Mouse (Mus musculus) thymus, postnatal 0 days (tissue): ENCODE measurements around the gene C2cd4c. TPM values are rescaled to one million over a fixed set of nuclear protein-coding genes. Genes with fewer than 3 reads are reported as not detected.

Experiments
- DNase-seq: peaks from one replicate; pipeline ENCODE4 v3.0.0-alpha.2; 2015; ENCODE audit warnings: low spot score
- polyA plus RNA-seq: library from polyadenylated mRNA; unstranded; fragments of >200 nt; fragmentation: Nextera tagmentation; extraction: Ambion mirVana; gene quantifications from 2 replicates; pipeline ENCODE4 v1.2.1, GENCODE M21; 2015

C2cd4c gene
- not detected in 2 replicates for polyA plus RNA-seq

DNA sequence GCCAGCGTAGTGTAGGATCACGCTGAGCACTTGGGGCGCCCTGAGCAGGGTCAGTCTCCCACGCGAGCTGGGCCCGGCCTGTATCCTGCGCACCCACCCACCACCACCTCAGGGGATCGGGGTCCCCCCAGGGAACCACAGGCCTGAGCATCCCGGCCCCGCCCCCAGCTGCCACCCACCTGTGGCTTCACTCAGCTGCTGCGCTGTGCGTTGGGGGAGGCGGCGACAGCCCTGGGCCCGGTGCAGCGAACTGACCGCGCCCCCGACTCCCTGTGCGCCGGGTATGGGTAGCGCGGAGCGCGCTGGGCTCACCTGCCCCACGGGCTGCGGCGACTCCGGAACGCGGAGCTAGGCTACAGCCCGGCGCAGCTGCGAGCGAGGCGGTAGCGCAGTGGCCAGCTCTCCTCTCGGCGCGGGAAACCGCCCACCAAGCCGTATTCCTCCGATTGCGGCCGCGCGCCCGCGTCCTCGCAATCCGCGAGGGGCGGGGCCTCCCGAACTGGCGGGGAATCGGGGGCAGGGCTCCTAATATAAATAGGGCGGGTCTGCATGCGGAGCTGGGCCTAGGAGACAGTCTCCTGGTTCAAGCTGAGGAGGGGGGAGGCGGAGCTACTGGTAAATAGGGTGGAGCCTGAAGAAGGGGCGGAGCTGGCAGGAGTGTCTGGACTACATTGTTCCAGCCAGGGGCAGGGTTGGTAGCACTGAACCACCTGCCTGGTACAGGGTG lies at the start of gene C2cd4c:
TSS of gene C2cd4c (minus strand) at position 448 of the 727 bp plus-strand sequence.
- no peak for DNase-seq

GRCm38 (mm10) chr10:79661861-79662260 lies 48.0 kb upstream of the C2cd4c start:
- DNase-seq = no peak

DNA sequence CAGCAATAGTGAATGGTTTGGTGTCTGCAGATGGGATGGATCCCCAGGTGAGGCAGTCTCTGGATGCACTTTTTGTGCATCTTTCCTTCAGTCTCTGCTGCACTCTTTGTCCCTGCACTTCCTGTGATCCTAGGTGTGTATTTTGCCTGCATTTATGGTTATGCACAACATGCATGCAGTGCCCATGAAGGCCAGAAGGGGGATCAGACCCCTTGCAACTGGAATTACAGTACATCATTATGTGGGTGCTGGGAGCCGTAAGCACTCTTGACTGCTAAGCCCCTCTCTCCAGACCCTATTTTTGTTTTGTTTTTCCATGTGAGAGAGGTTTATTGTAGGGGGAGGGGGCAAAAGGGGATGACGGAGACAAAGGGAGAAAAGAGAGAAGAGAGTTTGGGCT lies 46.5 kb upstream of the C2cd4c start:
- DNase-seq = peak; percentile 27

GRCm38 (mm10) chr10:79658829-79659228 lies 45.0 kb upstream of the C2cd4c start:
- DNase-seq = peak; percentile 26

DNA sequence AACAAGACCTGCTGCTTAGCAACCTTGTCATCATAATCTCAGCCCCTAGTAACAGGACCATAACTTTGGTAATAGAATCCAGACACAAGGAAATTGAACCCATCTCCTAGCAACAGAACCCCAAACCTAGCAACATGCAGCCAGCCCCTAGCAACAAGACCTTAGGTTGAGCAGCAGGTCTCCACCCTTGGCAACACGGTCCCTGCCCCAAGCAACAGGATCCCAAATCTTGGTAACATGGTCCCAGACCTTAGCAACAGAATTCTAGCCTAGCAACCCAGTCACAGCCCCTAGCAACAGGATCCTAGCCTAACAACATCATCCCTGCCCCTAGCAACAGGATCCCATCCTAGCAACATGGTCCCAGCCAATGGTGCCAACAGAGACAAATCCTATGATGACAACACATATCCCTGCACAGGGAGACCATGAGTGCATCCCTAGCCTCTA lies 41.1 kb upstream of the C2cd4c start:
- no peak for DNase-seq

GRCm38 (mm10) chr10:79652789-79653188 lies 39.0 kb upstream of the C2cd4c start:
- DNase-seq = no peak

GRCm38 (mm10) chr10:79649070-79649751 lies 35.4 kb upstream of the C2cd4c start:
- peak; percentile 71 for DNase-seq

DNA sequence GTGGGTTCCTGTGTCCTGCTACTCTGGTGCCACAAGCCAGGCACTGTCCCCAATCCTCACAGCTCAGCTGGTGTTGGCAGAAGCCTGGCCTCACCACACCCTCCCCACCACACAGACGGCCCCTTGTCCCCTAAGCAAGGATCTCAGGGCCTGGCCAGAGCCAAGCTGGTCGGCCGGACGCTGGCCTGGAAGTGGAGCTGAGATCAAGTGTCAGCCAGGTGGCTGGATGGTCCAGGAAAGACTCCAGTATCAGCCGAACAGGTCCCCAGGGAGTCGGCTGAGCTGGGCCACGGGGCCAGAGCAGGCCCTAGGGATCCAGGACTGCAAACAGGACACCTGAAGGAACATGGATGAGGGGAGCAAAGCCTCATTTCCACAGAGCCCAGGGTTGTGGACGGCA lies 31.9 kb upstream of the C2cd4c start, which contains the start of gene Odf3l2:
TSS of gene Odf3l2 (minus strand) at position 28 of the 400 bp plus-strand sequence.
- DNase-seq = no peak

- DNase-seq = no peak
Measured at GRCm38 (mm10) chr10:79638486-79639204, 24.8 kb upstream of the C2cd4c start.

GRCm38 (mm10) chr10:79637128-79638110 lies 23.6 kb upstream of the C2cd4c start, which contains the start of gene Shc2:
Gene Shc2, minus strand, starts transcription at chr10:79637918.
- no peak for DNase-seq

GRCm38 (mm10) chr10:79636287-79636686 lies 22.5 kb upstream of the C2cd4c start:
- no peak for DNase-seq

GRCm38 (mm10) chr10:79633006-79633777 lies 19.4 kb upstream of the C2cd4c start:
- no peak for DNase-seq

DNA sequence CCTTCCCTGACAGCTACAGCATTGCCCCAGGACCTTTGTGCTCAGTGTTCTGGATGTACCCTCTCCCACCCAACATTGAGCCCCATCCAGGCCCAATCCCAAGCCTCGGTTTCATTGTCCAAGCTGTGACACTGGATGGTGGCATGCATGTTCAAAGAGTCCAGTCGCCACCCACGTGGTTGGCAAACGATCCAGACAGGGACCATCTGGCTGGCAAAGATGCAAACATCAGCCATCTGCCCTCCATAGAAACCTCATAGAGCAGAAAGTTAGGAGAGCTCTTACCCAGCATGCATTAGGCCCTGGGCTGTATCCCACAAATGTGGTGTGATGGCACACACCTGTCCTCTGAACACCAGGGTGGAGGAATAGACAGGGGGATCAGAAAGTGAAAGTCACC lies 17.6 kb upstream of the C2cd4c start:
- DNase-seq = no peak

GRCm38 (mm10) chr10:79628377-79628776 lies 14.6 kb upstream of the C2cd4c start:
- DNase-seq = no peak

DNA sequence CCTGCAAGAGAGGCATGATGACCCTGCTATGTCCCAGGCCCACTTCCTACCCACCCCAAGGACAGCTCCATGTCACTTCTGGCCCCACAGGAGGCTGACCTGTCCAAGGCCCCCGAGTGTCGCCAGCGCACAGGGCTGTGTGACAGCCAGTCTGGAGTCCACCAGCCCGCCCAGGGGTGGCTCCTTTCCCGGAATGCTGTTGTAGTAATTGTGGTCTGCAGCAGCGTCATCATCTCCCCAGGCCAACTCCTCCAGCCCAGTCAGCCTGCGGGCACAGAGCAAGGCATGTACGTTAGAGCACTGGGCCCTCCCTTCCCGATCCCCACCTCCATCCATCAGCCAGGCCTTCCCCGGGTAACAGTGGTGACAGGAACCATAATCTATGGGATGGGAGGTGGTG lies 12.3 kb upstream of the C2cd4c start:
- DNase-seq = no peak

DNA sequence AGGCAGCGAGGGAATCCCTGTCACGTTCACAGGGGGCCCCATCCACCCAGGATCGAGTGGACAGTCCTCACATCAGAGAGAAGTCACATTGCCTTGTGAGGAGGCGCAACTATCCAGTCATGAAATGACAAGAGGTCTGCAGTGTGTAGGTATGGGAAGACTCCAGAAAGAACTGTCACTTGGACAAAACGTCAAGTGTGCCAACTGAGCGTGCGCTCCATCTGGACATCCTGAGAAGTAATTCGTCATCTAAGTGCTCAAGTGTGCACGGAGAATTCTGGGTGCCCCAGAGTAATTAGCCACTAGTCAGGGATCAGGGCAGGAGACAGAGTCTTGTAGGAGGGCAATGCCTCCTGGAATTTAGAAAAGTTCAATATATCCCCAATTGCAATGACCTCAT lies 11.6 kb upstream of the C2cd4c start:
- DNase-seq = no peak

DNA sequence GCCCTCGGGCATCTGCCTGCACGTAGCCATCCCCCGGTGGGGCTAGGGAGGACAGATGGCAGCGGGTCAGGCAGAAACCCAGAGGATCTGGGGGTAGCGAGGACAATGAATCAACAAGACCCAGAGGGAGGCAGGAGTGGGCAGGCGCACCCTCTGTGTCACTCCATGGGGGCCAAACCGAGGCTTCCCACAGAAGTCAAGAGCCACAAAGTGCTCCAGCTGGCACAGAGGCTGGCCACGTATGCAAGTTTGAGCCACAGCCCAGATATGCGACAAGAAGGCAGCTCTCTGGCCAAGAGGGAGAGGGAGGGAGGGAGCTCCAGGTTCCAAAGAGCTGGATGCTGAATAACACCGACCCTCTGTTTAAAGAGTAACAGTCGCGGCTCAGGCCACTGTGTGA lies 10.1 kb upstream of the C2cd4c start:
- DNase-seq = no peak

DNA sequence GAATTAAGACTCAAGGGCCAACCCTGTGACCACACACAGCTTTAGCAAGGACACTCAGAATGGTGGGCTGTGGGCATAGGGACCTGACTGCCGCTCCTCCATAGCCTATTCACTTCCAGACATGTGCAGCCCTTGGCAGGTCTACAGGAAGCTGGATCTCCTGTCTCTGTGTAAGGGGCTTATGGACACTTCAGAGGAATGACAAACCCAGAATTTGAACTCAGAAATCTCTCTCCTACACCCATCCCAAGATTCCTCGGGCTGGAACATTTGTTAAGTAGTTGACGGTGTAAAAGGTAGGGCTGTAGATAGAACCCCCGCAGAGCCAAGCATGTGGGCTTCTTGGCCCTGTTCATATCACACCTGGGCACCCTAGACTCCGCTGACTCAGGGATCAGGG lies 2.6 kb upstream of the C2cd4c start:
- no peak for DNase-seq

DNA sequence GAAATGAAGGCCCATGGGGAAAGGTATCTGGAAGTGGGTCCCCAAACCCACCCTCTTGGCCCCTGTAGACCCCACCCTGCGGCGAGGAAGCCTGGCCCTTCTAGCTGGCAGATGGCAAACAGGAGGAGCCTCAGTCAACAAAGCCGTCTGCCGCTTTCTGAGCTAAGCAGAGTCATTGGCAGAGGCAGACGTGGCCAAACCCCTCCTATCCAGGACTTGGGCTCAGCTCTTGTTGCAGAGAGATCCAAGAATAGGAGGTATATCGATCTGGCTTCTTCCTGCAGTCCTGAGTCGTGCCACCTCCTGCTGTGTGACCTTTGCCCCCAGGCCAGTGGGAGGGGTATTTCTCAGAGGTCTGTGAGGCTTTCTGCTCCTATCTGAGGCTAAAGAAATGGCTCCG lies 2.0 kb upstream of the C2cd4c start:
- DNase-seq = no peak

DNA sequence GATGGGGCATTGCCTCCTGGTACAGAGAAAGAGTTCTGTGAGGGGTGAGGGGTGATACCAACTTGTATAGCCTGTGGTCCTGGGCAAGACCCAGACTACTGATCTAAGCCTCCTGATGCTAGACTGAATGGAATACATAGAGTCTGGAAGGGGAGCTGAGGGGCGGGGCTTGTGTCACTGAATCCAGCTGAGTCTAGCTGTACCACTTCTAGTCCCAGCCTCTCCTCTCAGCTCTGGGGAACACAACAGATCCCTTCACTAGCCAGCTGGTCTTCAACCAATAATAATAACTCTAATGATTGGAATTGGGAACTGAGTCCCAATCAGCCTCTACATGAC lies 449 bp upstream of the C2cd4c start:
- DNase-seq = no peak
